Mouse (Mus musculus) heart, embryonic 16.5 days (tissue): ENCODE measurements around the gene Nptxr. TPM values are rescaled to one million over a fixed set of nuclear protein-coding genes. Genes with fewer than 3 reads are reported as not detected.

ENCODE experiments used
- ATAC-seq: fragments of 200-750 bp; cut with Nextera tagmentation; replicated peaks from 2 replicates; pipeline ENCODE4 v1.8.0; 2017; ENCODE audit warnings: moderate number of reproducible peaks; ENCODE audit not compliant: insufficient read depth, low FRiP score; ENCODE audit errors: extremely low read depth
- H3K27ac ChIP-seq: fragments of 300-500 bp; sonication (generic); 2 replicates; pipeline ENCODE4 v1.5.1; 2014; ENCODE audit warnings: mild to moderate bottlenecking, low read length, control low read depth, moderate library complexity
- H3K27me3 ChIP-seq: fragments of 300-500 bp; sonication (generic); 2 replicates; pipeline ENCODE4 v1.6.1; 2014; ENCODE audit warnings: low read length, mixed read lengths; ENCODE audit not compliant: control insufficient read depth, insufficient read depth
- H3K36me3 ChIP-seq: fragments of 300-500 bp; sonication (generic); 2 replicates; pipeline ENCODE4 v1.6.1; 2014; ENCODE audit not compliant: control insufficient read depth, insufficient read depth
- H3K4me1 ChIP-seq: fragments of 300-500 bp; sonication (generic); 2 replicates; pipeline ENCODE4 v1.6.1; 2014; ENCODE audit warnings: low read length, mixed read lengths; ENCODE audit not compliant: control insufficient read depth, insufficient read depth
- H3K4me2 ChIP-seq: fragments of 300-500 bp; sonication (generic); 2 replicates; pipeline ENCODE4 v1.6.1; 2014; ENCODE audit warnings: low read depth, mild to moderate bottlenecking, control low read depth, low read length
- H3K4me3 ChIP-seq: fragments of 300-500 bp; sonication (generic); 2 replicates; pipeline ENCODE4 v1.5.1; 2014; ENCODE audit warnings: mild to moderate bottlenecking, control low read depth, low read length
- H3K9ac ChIP-seq: fragments of 300-500 bp; sonication (generic); 2 replicates; pipeline ENCODE4 v1.6.1; 2014; ENCODE audit warnings: low read length, control low read depth
- H3K9me3 ChIP-seq: fragments of 300-500 bp; sonication (generic); replicated peaks from 2 replicates; pipeline ENCODE4 v1.6.1; 2016; ENCODE audit warnings: low read length; ENCODE audit not compliant: control insufficient read depth
- WGBS: fragments of 180-500 bp; shearing (Covaris S2); extraction: QIAGEN DNeasy Blood & Tissue Kit; methylation state at CpG from one replicate; pipeline ENCODE4 v1.1.7; 2014; 5-methylcytosine and 5-hydroxymethylcytosine counted together
- polyA plus RNA-seq: library from polyadenylated mRNA; unstranded; fragments of >200 nt; fragmentation: Nextera tagmentation; extraction: Ambion mirVana; gene quantifications from 2 replicates; pipeline ENCODE4 v1.2.1, GENCODE M21; 2015

The Nptxr gene
- polyA plus RNA-seq, 1 experiment from 2014 or later, result 2.2 TPM

- no peak overlapping the region for H3K27ac ChIP-seq
- ATAC-seq, result no peak
- 62% methylated on average over 4 of the region's 4 CpGs for WGBS
- H3K36me3 ChIP-seq, result no peaks in the 10 kb centered on the region
- no peak overlapping the region for H3K4me3 ChIP-seq
- no peak overlapping the region; the same call in 1 of the 2 replicates for H3K9ac ChIP-seq
- 0 out of 2 replicates have a peak, but pooled peaks cover 4% of the 10 kb centered on the region for H3K4me1 ChIP-seq
- H3K4me2 ChIP-seq, result no peak overlapping the region
- H3K9me3 ChIP-seq, result no peaks in the 10 kb centered on the region
- H3K27me3 ChIP-seq, result no peaks in the 10 kb centered on the region
Observed at GRCm38 (mm10) chr15:79753873-79754272, 50.7 kb downstream of the Nptxr start.

DNA sequence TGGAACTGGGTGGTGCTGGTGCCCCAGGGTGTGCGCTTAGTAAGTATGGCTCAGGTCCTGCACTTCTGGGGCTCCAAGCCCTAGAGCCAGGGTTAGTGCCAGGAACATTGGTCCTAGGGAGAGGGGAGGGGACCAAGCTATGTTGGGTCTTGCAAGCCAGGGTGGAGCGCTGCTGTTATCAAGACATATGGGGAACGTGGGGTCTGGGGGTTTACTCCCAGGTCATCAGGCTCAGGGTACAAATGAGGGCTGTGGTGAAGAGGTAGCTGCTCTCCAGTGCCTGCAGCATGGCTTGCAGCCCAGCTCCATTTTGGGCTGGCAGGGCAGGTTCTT is 51.2 kb downstream of the Nptxr start:
- H3K27ac ChIP-seq, result no peak overlapping the region
- H3K4me1 ChIP-seq, result 0 out of 2 replicates have a peak, but pooled peaks cover 4% of the 10 kb centered on the region
- no peak overlapping the region for H3K4me2 ChIP-seq
- H3K27me3 ChIP-seq, result no peaks in the 10 kb centered on the region
- H3K9ac ChIP-seq, result no peak overlapping the region; the same call in 1 of the 2 replicates
- no peak overlapping the region for H3K4me3 ChIP-seq
- H3K9me3 ChIP-seq, result no peaks in the 10 kb centered on the region
- ATAC-seq, result no peak
- no peaks in the 10 kb centered on the region for H3K36me3 ChIP-seq
- 86% methylated on average over 3 of the region's 3 CpGs for WGBS

DNA sequence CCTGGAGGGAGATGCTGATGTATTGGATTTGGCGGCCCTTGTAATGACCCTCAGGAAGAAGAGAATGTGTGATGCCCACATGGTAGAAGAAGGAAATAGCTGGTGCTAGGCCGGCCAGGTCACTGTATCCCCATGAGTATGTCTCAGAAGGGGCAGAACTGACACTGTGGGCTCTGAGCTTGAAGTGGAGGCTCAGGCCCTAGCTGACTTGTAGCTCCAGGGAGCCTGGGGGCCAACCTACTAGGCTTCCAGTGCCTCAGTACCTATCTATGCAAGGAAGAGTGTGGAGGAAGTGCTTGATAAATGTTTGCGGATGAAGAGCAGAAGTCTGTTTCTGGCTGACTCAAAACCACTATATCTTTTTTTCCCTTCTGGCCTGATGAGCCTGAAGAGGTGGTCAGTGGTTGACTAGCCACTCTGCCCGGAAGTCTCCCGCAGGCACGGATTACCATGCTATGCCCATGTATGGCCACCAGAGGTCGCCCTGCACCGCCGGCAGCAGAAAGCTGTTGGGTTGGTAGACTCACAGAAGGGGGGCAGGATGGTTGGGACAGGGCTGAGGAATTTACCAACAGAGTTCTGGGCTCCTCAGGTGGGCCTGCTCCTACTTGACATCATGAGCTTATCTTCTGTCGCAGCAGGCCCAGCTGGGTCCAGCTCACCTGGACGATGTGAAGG is 51.7 kb downstream of the Nptxr start:
- no peak for ATAC-seq
- H3K4me2 ChIP-seq, result no peak overlapping the region
- 0 out of 2 replicates have a peak, but pooled peaks cover 4% of the 10 kb centered on the region for H3K4me1 ChIP-seq
- H3K4me3 ChIP-seq, result no peak overlapping the region
- H3K36me3 ChIP-seq, result no peaks in the 10 kb centered on the region
- no peaks in the 10 kb centered on the region for H3K27me3 ChIP-seq
- no peak overlapping the region for H3K9ac ChIP-seq
- no peaks in the 10 kb centered on the region for H3K9me3 ChIP-seq
- 23% methylated on average over 11 of the region's 11 CpGs for WGBS
- no peak overlapping the region for H3K27ac ChIP-seq

DNA sequence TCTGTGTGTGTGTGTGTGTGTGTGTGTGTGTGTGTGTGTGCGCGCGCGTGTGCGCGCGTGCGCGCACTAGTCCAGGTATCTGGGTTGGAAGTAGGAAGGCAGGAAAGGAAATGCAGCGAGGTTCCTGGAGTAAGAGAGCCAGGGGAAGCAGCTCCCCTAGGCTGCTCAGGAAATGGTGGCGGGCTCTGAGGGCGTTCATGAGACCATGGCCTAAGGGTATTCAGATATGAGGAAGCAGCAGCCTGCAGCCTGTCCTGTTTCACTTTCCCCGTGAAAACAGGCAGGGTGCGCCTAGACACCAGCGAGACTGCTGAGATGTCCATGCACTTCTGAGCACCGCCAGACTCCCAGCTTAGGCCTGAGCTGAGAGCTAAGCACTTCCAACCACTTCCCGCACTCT is 52.8 kb downstream of the Nptxr start:
- H3K36me3 ChIP-seq, result no peaks in the 10 kb centered on the region
- WGBS, result 78% methylated on average over 17 of the region's 17 CpGs
- H3K4me3 ChIP-seq, result no peak overlapping the region
- no peak for ATAC-seq
- no peak overlapping the region for H3K4me2 ChIP-seq
- no peak overlapping the region for H3K9ac ChIP-seq
- no peaks in the 10 kb centered on the region for H3K9me3 ChIP-seq
- H3K27me3 ChIP-seq, result no peaks in the 10 kb centered on the region
- 0 out of 2 replicates have a peak, but pooled peaks cover 4% of the 10 kb centered on the region for H3K4me1 ChIP-seq
- no peak overlapping the region for H3K27ac ChIP-seq

- H3K9me3 ChIP-seq, result no peaks in the 10 kb centered on the region
- H3K9ac ChIP-seq, result no peak overlapping the region
- 81% methylated on average over 8 of the region's 8 CpGs for WGBS
- no peak overlapping the region for H3K4me2 ChIP-seq
- H3K4me1 ChIP-seq, result no peaks in the 10 kb centered on the region
- H3K4me3 ChIP-seq, result no peak overlapping the region
- H3K36me3 ChIP-seq, result no peaks in the 10 kb centered on the region
- H3K27ac ChIP-seq, result no peak overlapping the region
- no peaks in the 10 kb centered on the region for H3K27me3 ChIP-seq
- no peak for ATAC-seq
Observed at GRCm38 (mm10) chr15:79750266-79750665, 54.3 kb downstream of the Nptxr start.

DNA sequence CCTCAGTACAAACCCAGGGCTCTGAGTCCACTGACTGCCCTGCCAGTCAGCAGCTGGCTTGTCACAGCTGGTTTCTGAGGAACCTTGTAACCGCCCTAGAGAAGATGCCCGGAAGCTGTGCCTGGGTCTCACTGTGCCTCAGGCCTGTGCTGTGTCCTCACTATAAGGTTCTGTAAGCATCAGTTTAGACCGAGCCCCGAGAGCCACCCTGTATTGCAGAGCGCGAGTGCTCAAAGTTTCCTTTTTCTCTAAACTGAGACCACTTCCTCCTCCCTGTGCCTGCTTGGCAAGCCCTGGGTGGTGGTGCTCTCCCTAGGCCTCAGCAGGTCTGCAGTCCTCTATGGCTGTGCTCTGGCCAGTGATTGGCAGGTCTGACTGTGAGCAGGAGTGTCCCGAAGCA is 55.4 kb downstream of the Nptxr start:
- H3K4me1 ChIP-seq, result no peaks in the 10 kb centered on the region
- ATAC-seq, result no peak

GRCm38 (mm10) chr15:79747998-79748397 is 56.6 kb downstream of the Nptxr start:
- peaks cover 2% of the 10 kb centered on the region; the same call in 1 of the 2 replicates for H3K4me1 ChIP-seq
- no peak for ATAC-seq
- no peak overlapping the region for H3K4me2 ChIP-seq
- H3K36me3 ChIP-seq, result no peaks in the 10 kb centered on the region
- H3K4me3 ChIP-seq, result no peak overlapping the region
- no peak overlapping the region for H3K9ac ChIP-seq
- no peaks in the 10 kb centered on the region for H3K9me3 ChIP-seq
- H3K27ac ChIP-seq, result no peak overlapping the region
- H3K27me3 ChIP-seq, result no peaks in the 10 kb centered on the region
- WGBS, result 53% methylated on average over 11 of the region's 11 CpGs

More for the DNA sequence above, 55.4 kb downstream of the Nptxr start:
- Histone ChIP-seq H3K36me3 (no peaks in the 10 kb centered on the region), H3K9ac (no peak overlapping the region), H3K4me3 (no peak overlapping the region), H3K9me3 (no peaks in the 10 kb centered on the region), H3K27ac (no peak overlapping the region), H3K27me3 (no peaks in the 10 kb centered on the region), H3K4me2 (no peak overlapping the region)
- WGBS, result 85% methylated on average over 7 of the region's 7 CpGs

- Histone ChIP-seq H3K4me2 (no peak overlapping the region), H3K4me1 (peaks cover 12% of the 10 kb centered on the region), H3K9me3 (no peaks in the 10 kb centered on the region), H3K36me3 (no peaks in the 10 kb centered on the region), H3K9ac (no peak overlapping the region), H3K27ac (no peak overlapping the region), H3K4me3 (no peak overlapping the region), H3K27me3 (no peaks in the 10 kb centered on the region)
- WGBS, result 77% methylated on average over 5 of the region's 5 CpGs
- no peak for ATAC-seq
Observed at GRCm38 (mm10) chr15:79745883-79746282, 58.7 kb downstream of the Nptxr start.

GRCm38 (mm10) chr15:79745312-79745711 is 59.3 kb downstream of the Nptxr start:
- Histone ChIP-seq H3K27ac (no peak overlapping the region), H3K36me3 (no peaks in the 10 kb centered on the region), H3K4me1 (peaks cover 17% of the 10 kb centered on the region), H3K4me3 (no peak overlapping the region), H3K27me3 (no peaks in the 10 kb centered on the region), H3K9ac (no peak overlapping the region), H3K4me2 (no peak overlapping the region), H3K9me3 (no peaks in the 10 kb centered on the region)
- no peak for ATAC-seq
- 83% methylated on average over 10 of the region's 10 CpGs for WGBS
